Comparison of ENCODE assay signal across 9 mouse cellular contexts in genomic region chr11:116648213-116648921, GRCm38 (mm10). TPM values are rescaled to one million over a fixed set of nuclear protein-coding genes. Genes with fewer than 3 reads are reported as not detected.
DNase-seq lines count a peak whose midpoint lies in the region; ATAC-seq and TF ChIP-seq lines count a peak whose summit lies in the region.
"Had no signal": no experiment of that assay in that cellular context is flagged by ENCODE, and none has a peak within 500 bp of the region (broad histone marks: within the 10 kb centered on the region; RNA-seq: fewer than 3 reads in every experiment).

No protein-coding gene starts in this region.

- TF ChIP-seq POLR2A in kidney, adult 2 months (IDR thresholded peaks at IDR 0.05; ENCODE audit: low read depth, low read length), result no peak
- TF ChIP-seq POLR2A in cerebellum, adult 2 months (IDR thresholded peaks at IDR 0.05; ENCODE audit: borderline replicate concordance, insufficient read depth, low read length), result no peak

- ATAC-seq in stomach, embryonic 14.5 days (ENCODE audit: insufficient number of reproducible peaks, insufficient read depth, low FRiP score, low read depth), result no peak

- no peaks in the 10 kb centered on the region for H3K4me1 ChIP-seq in kidney, adult 2 months (ENCODE audit: control insufficient read depth, insufficient read depth, low read length)
- peaks cover 37% of the 10 kb centered on the region for H3K4me1 ChIP-seq in stomach, embryonic 14.5 days (ENCODE audit: control insufficient read depth, insufficient read depth, low read length)
- peaks cover 31% of the 10 kb centered on the region for H3K4me1 ChIP-seq in cerebellum, adult 2 months (ENCODE audit: control insufficient read depth, insufficient read depth, low read length)

- no peaks in the 10 kb centered on the region for H3K27me3 ChIP-seq in kidney, adult 2 months (replicated peaks; ENCODE audit: control insufficient read depth, insufficient read depth, low read length)
- H3K27me3 ChIP-seq in stomach, embryonic 14.5 days (ENCODE audit: control insufficient read depth, insufficient read depth, low read length), result no peaks in the 10 kb centered on the region
- no peaks in the 10 kb centered on the region for H3K27me3 ChIP-seq in cerebellum, adult 2 months (ENCODE audit: control insufficient read depth, insufficient read depth, low read length)

- H3K36me3 ChIP-seq in kidney, adult 2 months (ENCODE audit: control insufficient read depth, insufficient read depth, low read length), result no peaks in the 10 kb centered on the region
- H3K36me3 ChIP-seq in stomach, embryonic 14.5 days (ENCODE audit: control insufficient read depth, insufficient read depth, low read length), result no peaks in the 10 kb centered on the region

- WGBS in kidney, adult 2 months, result 52% methylated on average over 18 of the region's 18 CpGs
- WGBS in stomach, embryonic 14.5 days, result 48% methylated on average over 18 of the region's 18 CpGs
- WGBS in cerebellum, adult 2 months, result 75% methylated on average over 18 of the region's 18 CpGs

- H3K27ac ChIP-seq in kidney, adult 2 months (ENCODE audit: insufficient read depth, low read depth, low read length), result peak overlapping the region; percentile 78
- peak overlapping the region; percentile 91 for H3K27ac ChIP-seq in stomach, embryonic 14.5 days (ENCODE audit: low read length)
- no peak overlapping the region for H3K27ac ChIP-seq in cerebellum, adult 2 months (ENCODE audit: insufficient read depth, low read length)

- peak; percentile 51 for DNase-seq in kidney, adult 2 months
- no peak for DNase-seq in kidney, postnatal 36 days
- peak; percentile 76 for DNase-seq in heart, adult 8-10 months (ENCODE audit: low spot score)
- DNase-seq in kidney, postnatal 14 days, result peak; percentile 74
- no peak for DNase-seq in cerebellum, adult 2 months
- no peak for DNase-seq in urinary bladder, postnatal 25 days (ENCODE audit: low spot score)
- DNase-seq in Muller cell, postnatal 12 days (ENCODE audit: inconsistent ontology term), result no peak

- TF ChIP-seq CTCF in kidney, adult 2 months (conservative IDR thresholded peaks at IDR 0.05; ENCODE audit: insufficient read depth, insufficient read length, low read depth, low read length), result no peak
- TF ChIP-seq CTCF in cerebellum, adult 2 months (IDR thresholded peaks at IDR 0.05; ENCODE audit: borderline replicate concordance, insufficient read depth, low read depth, low read length), result no peak

- H3K4me3 ChIP-seq in kidney, adult 2 months (ENCODE audit: insufficient read depth, low read depth, low read length), result no peak overlapping the region
- H3K4me3 ChIP-seq in stomach, embryonic 14.5 days (ENCODE audit: low read depth, low read length), result no peak overlapping the region
- no peak overlapping the region for H3K4me3 ChIP-seq in cerebellum, adult 2 months (replicated peaks; ENCODE audit: insufficient read depth, low read depth, low read length)

- no peak overlapping the region for H3K9ac ChIP-seq in stomach, embryonic 14.5 days (replicated peaks; ENCODE audit: low read depth, low read length)

- H3K4me2 ChIP-seq in stomach, embryonic 14.5 days (replicated peaks; ENCODE audit: low read depth, low read length), result no peak overlapping the region

- H3K9me3 ChIP-seq in stomach, embryonic 14.5 days (ENCODE audit: control insufficient read depth, low read depth, low read length), result no peaks in the 10 kb centered on the region

RNA-seq across cellular contexts. Expression of gene Prcd, which starts 5.0 kb away (rescaled TPM):
- 0.44 and 0.52 TPM in 2 replicates for polyA plus RNA-seq in kidney, adult 2 months (2012; rRNA removed)
- total RNA-seq in heart, adult 8-10 months (2022), result 1 to 10 TPM; 1.4 to 2.0 (median 1.8) TPM
- polyA plus RNA-seq in stomach, embryonic 14.5 days (2014; fragmentation: Nextera tagmentation; extraction: Ambion mirVana), result 1.2 and 1.7 TPM in 2 replicates
- 13.7 and 14.2 TPM in 2 replicates for polyA plus RNA-seq in cerebellum, adult 2 months (2012; rRNA removed)

RNA-seq across cellular contexts. Expression of gene Cygb, which starts 5.7 kb away (rescaled TPM):
- 16.2 and 21.0 TPM in 2 replicates for polyA plus RNA-seq in kidney, adult 2 months (2012; rRNA removed)
- 10 to 100 TPM; 40.6 to 64.1 (median 43.0) TPM for total RNA-seq in heart, adult 8-10 months (2022)
- polyA plus RNA-seq in stomach, embryonic 14.5 days (2014; fragmentation: Nextera tagmentation; extraction: Ambion mirVana), result 19.9 and 20.8 TPM in 2 replicates
- polyA plus RNA-seq in cerebellum, adult 2 months (2012; rRNA removed), result 105 and 113 TPM in 2 replicates
- total RNA-seq: hematopoietic stem cell, adult 5-6 weeks had no signal

RNA-seq across cellular contexts. Expression of gene Rhbdf2, which starts 21.5 kb away (rescaled TPM):
- polyA plus RNA-seq in kidney, adult 2 months (2012; rRNA removed), result 18.0 and 19.1 TPM in 2 replicates
- total RNA-seq in heart, adult 8-10 months (2022), result 10 to 100 TPM in 3 of 4 experiments, 1 to 10 TPM in 1; 8.7 to 12.6 (median 10.6) TPM
- 4.5 and 6.2 TPM in 2 replicates for polyA plus RNA-seq in stomach, embryonic 14.5 days (2014; fragmentation: Nextera tagmentation; extraction: Ambion mirVana)
- 1.9 and 2.2 TPM in 2 replicates for polyA plus RNA-seq in cerebellum, adult 2 months (2012; rRNA removed)

Comparison
In these comparisons a context has a peak if more than half of its experiments do, and no peak if none do; other contexts are left out.
1. DNase-seq: peak in kidney, adult 2 months (single experiment), heart, adult 8-10 months (single experiment) and kidney, postnatal 14 days (single experiment); none in kidney, postnatal 36 days (0 of 2), cerebellum, adult 2 months (0 of 2), urinary bladder, postnatal 25 days (single experiment) and Muller cell, postnatal 12 days (single experiment).